Mouse (Mus musculus) stomach, embryonic 15.5 days (tissue): ENCODE results near the gene Myoz1. TPM values are rescaled to one million over a fixed set of nuclear protein-coding genes. Genes with fewer than 3 reads are reported as not detected.

ENCODE experiments used
- ATAC-seq: fragments of 200-750 bp; cut with Nextera tagmentation; 2 replicates; pipeline ENCODE4 v1.8.0; 2017; ENCODE audit warnings: low read depth, moderate number of reproducible peaks, moderate TSS enrichment; ENCODE audit not compliant: insufficient read depth, low FRiP score
- H3K27ac ChIP-seq: fragments of 300-500 bp; sonication (generic); 2 replicates; pipeline ENCODE4 v1.5.1; 2015; ENCODE audit warnings: mild to moderate bottlenecking, inconsistent platforms
- H3K27me3 ChIP-seq: fragments of 300-500 bp; sonication (generic); replicated peaks from 2 replicates; pipeline ENCODE4 v1.6.1; 2015; ENCODE audit warnings: inconsistent platforms
- H3K36me3 ChIP-seq: fragments of 300-500 bp; sonication (generic); 2 replicates; pipeline ENCODE4 v1.6.1; 2015; ENCODE audit warnings: inconsistent platforms
- H3K4me1 ChIP-seq: fragments of 300-500 bp; sonication (generic); 2 replicates; pipeline ENCODE4 v1.6.1; 2015; ENCODE audit warnings: inconsistent platforms
- H3K4me2 ChIP-seq: fragments of 300-500 bp; sonication (generic); 2 replicates; pipeline ENCODE4 v1.6.1; 2015; ENCODE audit warnings: mild to moderate bottlenecking, inconsistent platforms
- H3K4me3 ChIP-seq: fragments of 300-500 bp; sonication (generic); replicated peaks from 2 replicates; pipeline ENCODE4 v1.5.1; 2015; ENCODE audit warnings: inconsistent platforms
- H3K9ac ChIP-seq: fragments of 300-500 bp; sonication (generic); 2 replicates; pipeline ENCODE4 v1.6.1; 2015; ENCODE audit warnings: inconsistent platforms
- H3K9me3 ChIP-seq: fragments of 300-500 bp; sonication (generic); 2 replicates; pipeline ENCODE4 v1.6.1; 2016; ENCODE audit warnings: inconsistent platforms
- WGBS: fragments of 180-500 bp; shearing (Covaris S2); methylation state at CpG from one replicate; pipeline ENCODE4 v1.1.7; 2015; 5-methylcytosine and 5-hydroxymethylcytosine counted together
- polyA plus RNA-seq: library from polyadenylated mRNA; unstranded; fragments of >200 nt; fragmentation: Nextera tagmentation; extraction: Ambion mirVana; gene quantifications from 2 replicates; pipeline ENCODE4 v1.2.1, GENCODE M21; 2015

The Myoz1 gene
- polyA plus RNA-seq, 1 experiment from 2014 or later = 0.23 TPM

DNA sequence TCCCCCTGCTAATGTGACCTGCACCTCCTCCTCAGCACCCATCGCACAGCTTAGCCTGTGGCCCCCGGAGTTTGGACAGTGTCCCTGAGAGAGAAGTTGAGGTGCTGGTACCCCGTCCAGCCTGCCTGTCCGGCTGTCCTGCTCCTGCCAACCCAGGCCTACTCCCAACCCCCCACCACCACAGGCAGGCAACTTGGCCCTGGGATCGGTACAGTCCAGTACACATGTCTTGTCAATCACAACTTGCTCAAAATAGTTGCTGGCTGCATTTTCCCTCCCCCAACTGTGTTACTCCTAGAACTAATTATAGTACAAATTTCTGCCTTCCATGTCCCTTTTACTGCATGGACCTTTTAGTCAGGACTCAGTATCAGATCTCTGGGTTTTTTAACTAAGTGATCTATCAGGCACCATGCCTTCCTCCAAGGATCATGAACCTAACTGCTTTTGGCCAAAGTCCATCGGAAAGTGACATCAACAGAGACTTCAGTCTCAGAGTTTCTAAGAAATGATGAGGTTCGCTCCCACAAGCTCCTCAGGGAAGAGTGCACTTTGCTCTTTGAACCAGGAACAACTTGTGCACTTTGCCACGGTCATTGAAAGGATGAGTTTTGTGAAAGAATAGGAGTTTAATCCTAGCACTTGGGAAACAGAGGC lies 11.9 kb upstream of the Myoz1 start, which contains the start of gene Synpo2l:
Synpo2l (minus strand) TSS at position 201 of the 657 bp plus-strand sequence.
- Histone ChIP-seq H3K27ac (peak within 1 kb of the TSS; percentile 35; the same call in 1 of the 2 replicates), H3K9me3 (no peaks in the 10 kb centered on the region), H3K36me3 (no peaks in the 10 kb centered on the region), H3K4me1 (no peaks in the 10 kb centered on the region), H3K9ac (no peak within 1 kb of the TSS), H3K27me3 (no peaks in the 10 kb centered on the region), H3K4me2 (no peak within 1 kb of the TSS), H3K4me3 (no peak within 1 kb of the TSS)
- no peak for ATAC-seq
- 75% methylated on average over 8 of the region's 8 CpGs for WGBS

DNA sequence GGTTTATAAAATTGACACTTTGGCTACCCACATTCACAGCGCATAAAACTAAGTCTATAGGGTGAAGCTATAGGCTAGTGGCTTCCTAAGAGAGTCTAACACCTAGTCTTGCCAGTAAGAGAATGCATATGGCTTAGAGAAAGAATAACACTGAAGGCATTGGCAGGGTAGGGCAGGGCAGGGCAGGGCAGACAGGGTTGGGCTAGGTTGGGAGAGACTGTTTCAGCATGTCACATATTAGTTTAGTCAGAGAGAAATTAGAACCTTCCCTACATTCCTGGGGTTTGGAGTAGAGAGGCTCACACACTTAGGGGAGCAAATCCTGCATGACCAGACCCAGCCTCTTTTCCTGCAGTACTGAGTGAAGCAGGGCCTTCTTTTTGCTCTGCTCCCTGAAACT lies 11.1 kb upstream of the Myoz1 start:
- Histone ChIP-seq H3K27me3 (no peaks in the 10 kb centered on the region), H3K27ac (no peak overlapping the region; the same call in 1 of the 2 replicates), H3K9me3 (no peaks in the 10 kb centered on the region), H3K4me3 (no peak overlapping the region), H3K4me1 (no peaks in the 10 kb centered on the region), H3K4me2 (no peak overlapping the region), H3K36me3 (no peaks in the 10 kb centered on the region), H3K9ac (no peak overlapping the region)
- no peak for ATAC-seq
- WGBS = 72% methylated on average over 1 of the region's 1 CpGs

DNA sequence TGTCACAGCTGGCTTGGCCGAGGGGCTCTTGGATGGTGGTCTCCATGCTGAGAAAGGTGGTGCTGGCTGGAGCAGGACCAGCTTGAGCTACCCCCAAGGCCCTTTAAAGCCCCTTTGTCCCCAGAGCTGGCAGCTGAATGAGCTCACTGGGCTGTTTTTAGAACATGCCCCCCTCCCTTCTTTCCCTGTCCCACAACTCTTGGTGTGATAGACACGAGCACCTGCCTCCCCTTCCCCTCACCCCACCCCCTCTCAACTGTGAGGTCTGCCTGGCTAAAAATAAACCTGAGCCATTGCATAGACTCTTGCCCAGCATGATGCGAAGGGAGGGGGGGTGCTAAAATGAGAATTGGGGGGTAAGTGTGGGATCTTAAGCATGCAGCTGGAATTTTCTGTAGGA lies 8.1 kb upstream of the Myoz1 start:
- H3K9ac ChIP-seq = no peak overlapping the region
- H3K4me2 ChIP-seq = no peak overlapping the region
- peaks cover 14% of the 10 kb centered on the region for H3K4me1 ChIP-seq
- no peaks in the 10 kb centered on the region for H3K36me3 ChIP-seq
- no peaks in the 10 kb centered on the region for H3K9me3 ChIP-seq
- H3K4me3 ChIP-seq = no peak overlapping the region
- ATAC-seq = no peak
- H3K27ac ChIP-seq = no peak overlapping the region
- WGBS = 57% methylated on average over 3 of the region's 3 CpGs
- no peaks in the 10 kb centered on the region for H3K27me3 ChIP-seq

DNA sequence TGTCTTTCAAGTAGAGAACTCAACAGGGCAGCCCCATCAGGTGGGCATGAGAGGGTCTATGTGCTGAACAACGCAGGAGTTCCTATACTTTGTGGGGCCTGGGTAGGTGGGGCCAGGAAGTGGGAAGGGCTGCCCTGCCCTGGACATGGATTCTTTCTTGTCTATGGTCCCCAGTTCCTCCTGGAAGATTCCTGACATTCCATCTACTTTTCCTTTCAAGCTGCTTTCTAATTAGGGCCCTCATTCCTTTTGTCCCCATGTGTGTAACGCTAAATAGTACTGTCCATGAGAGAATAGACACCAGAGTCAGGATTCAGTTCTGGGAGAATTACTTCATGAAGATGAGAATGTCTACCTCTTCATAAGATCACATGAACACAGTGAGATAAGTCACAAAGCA lies 7.3 kb upstream of the Myoz1 start:
- Histone ChIP-seq H3K9me3 (no peaks in the 10 kb centered on the region), H3K27ac (no peak overlapping the region), H3K4me3 (no peak overlapping the region), H3K4me1 (peaks cover 14% of the 10 kb centered on the region), H3K4me2 (no peak overlapping the region), H3K27me3 (no peaks in the 10 kb centered on the region), H3K36me3 (no peaks in the 10 kb centered on the region), H3K9ac (no peak overlapping the region)
- 62% methylated on average over 2 of the region's 2 CpGs for WGBS
- ATAC-seq = no peak

DNA sequence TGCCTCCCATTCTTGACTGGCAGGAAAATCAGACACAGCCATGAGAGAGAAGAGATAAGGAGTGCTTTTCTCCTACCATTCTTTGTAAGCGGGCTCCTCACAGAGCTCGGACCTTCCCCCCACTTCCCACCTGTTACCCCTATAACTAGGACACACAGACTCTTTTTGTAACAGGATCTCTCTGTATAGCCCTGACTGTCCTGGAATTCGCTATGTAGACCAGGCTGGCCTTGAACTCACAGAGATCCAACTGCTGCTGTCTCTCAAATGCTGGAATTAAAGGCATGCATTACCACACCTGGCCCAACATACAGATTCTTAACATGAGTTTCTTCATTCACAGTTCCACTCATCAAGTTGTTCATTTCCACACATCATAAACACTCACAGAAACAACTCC lies 6.4 kb upstream of the Myoz1 start:
- Histone ChIP-seq H3K27me3 (no peaks in the 10 kb centered on the region), H3K36me3 (no peaks in the 10 kb centered on the region), H3K9me3 (no peaks in the 10 kb centered on the region), H3K4me1 (peaks cover 14% of the 10 kb centered on the region), H3K27ac (no peak overlapping the region), H3K4me3 (no peak overlapping the region), H3K4me2 (no peak overlapping the region), H3K9ac (no peak overlapping the region)
- ATAC-seq = no peak
- WGBS = 79% methylated on average over 3 of the region's 3 CpGs

DNA sequence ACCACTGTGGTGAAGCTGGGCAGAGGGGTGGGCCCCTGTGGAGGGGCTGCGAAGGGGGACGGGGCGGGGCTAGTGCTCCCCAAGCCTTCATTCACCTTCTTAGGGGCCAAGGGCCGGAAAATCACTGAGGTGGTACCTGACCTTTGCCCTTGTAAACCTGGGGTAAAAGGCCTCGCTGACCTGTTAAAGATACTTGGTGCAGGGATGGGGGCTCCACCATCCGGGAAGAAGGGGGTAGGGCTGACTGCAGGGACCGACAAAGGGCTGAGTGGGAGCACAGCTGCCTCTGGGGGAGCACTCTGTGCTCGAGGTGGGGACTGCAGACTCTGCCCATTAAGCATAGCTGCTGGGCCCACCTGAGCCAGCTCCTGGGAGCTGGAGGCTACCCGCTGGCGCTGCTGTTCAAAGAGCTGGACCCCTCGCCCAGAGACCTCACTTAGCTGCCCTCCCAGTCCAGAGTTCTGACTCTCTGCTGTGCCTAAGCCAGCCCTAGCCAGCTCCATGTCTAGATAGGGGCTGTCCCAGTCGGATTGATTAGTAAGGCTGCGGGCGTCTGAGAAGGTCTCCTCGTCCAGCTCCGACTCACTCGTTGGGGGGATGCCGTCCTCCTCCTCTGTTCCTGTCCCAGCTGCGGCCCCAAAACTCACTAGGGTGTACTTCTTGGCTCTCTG lies 5.5 kb upstream of the Myoz1 start:
- Histone ChIP-seq H3K27me3 (no peaks in the 10 kb centered on the region), H3K4me3 (peak overlapping the region; percentile 70), H3K9me3 (no peaks in the 10 kb centered on the region), H3K4me1 (peaks cover 14% of the 10 kb centered on the region), H3K36me3 (no peaks in the 10 kb centered on the region), H3K9ac (peak overlapping the region; percentile 61), H3K27ac (peak overlapping the region; percentile 93), H3K4me2 (peak overlapping the region; percentile 95)
- WGBS = 13% methylated on average over 19 of the region's 19 CpGs
- ATAC-seq = no peak

DNA sequence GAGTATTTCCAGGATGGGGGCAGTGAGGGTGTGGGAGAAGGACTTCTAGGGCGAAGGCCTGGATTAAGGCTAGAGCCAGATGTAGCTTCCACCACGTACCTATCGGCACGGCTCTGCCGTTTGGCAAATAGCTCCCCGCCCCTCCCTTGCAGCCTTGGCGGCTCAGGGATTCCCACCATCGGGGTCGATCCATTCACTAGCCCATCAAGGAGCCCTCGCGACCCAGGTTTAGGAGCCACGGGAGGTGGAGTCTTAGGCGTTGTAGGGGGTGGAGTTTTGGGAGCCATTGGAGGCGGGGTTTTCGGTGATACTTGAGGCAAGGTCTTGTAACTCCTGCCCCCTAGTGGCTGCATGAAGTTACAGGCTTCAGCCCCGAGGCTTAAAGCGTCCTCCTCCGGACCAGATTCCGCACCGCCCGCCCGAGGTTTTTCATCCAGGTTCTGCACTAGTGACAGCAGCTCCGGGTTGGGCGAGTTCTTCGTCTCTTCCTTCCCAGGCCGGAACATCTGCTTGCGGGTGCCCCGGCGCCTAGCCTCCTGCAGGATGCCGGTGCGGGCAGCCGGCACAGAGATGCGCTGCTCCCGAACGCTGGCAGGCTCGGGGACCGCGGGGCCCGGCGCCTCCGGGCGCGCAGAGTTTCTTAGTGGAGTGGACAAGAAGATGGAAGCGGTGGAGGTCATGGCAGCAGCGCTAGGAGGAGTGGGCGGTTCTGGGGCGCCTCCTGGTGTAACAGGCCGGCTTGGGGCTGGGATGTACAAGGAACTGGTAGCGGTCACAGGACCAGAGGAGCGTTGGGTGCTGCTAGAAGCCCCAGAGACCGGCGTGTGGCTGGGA lies 4.7 kb upstream of the Myoz1 start:
- peak overlapping the region; percentile 93 for H3K27ac ChIP-seq
- H3K9ac ChIP-seq = peak overlapping the region; percentile 61
- H3K4me1 ChIP-seq = peaks cover 14% of the 10 kb centered on the region
- H3K27me3 ChIP-seq = no peaks in the 10 kb centered on the region
- WGBS = 2% methylated on average over 52 of the region's 52 CpGs
- ATAC-seq = peak; percentile 85
- H3K4me3 ChIP-seq = peak overlapping the region; percentile 70
- no peaks in the 10 kb centered on the region for H3K9me3 ChIP-seq
- H3K4me2 ChIP-seq = peak overlapping the region; percentile 95
- no peaks in the 10 kb centered on the region for H3K36me3 ChIP-seq

DNA sequence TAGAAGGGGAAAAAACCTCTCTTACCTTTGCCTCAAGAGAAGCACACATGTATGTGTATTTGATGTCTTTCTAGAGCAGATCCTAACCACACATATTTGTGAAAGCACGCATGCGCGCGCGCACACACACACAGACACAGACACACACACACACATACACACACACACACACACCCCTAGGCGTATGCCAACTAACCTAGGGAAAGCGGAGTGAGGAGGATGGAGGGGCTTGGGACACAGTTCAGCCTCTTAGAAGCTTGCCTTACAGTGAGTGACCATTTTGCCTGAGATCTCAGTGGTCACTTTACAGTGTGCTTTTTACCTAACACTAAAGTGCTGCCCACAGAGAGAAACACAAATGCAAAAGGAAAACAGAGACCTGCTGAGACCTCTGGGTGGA lies 3.3 kb upstream of the Myoz1 start:
- WGBS = 96% methylated on average over 7 of the region's 7 CpGs
- no peaks in the 10 kb centered on the region for H3K9me3 ChIP-seq
- no peak overlapping the region for H3K27ac ChIP-seq
- no peak overlapping the region for H3K4me2 ChIP-seq
- no peak overlapping the region for H3K9ac ChIP-seq
- no peak overlapping the region for H3K4me3 ChIP-seq
- no peak for ATAC-seq
- no peaks in the 10 kb centered on the region for H3K36me3 ChIP-seq
- no peaks in the 10 kb centered on the region for H3K27me3 ChIP-seq
- H3K4me1 ChIP-seq = peaks cover 14% of the 10 kb centered on the region

DNA sequence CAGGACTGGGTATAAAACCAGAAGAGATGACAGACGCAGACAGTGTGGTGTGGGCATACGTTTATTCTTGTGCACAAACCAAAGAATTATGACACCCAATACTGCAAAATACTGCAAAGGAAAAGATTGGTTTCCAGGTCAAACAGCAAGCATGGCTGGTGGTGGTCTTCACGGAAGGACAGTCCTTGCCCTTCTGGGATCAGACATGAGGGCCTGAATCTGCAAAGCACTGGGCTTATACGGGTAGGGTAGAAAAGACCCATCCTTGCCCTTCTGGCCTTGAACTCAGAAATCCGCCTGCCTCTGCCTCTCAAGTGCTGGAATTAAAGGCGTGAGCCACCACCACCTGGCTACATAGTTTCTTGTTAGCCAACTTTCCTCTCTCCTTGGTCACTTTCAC lies 2.6 kb upstream of the Myoz1 start:
- H3K9ac ChIP-seq = no peak overlapping the region
- no peaks in the 10 kb centered on the region for H3K36me3 ChIP-seq
- no peak overlapping the region for H3K4me2 ChIP-seq
- ATAC-seq = no peak
- WGBS = 78% methylated on average over 6 of the region's 6 CpGs
- H3K9me3 ChIP-seq = no peaks in the 10 kb centered on the region
- no peaks in the 10 kb centered on the region for H3K27me3 ChIP-seq
- H3K4me1 ChIP-seq = peaks cover 14% of the 10 kb centered on the region
- no peak overlapping the region for H3K27ac ChIP-seq
- H3K4me3 ChIP-seq = no peak overlapping the region

DNA sequence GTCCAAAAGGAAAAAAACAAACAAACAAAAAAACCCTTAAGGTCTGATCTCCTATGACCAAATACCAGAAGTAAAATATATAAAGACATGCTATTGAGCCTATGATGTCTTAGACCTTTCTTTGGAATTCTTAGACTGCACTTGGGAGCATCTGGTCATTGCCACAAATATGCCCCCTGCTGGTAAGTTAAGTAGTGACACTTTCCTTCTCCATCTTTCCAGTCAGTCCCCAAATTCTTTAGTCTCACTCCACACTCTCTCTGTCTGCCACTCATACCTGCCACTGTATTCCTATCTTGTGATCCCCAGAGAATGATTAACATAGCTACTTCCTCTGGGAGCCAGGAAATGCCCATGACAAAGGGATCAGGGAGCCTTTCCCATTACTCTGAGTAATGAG lies 2.0 kb upstream of the Myoz1 start:
- no peaks in the 10 kb centered on the region for H3K27me3 ChIP-seq
- no peak overlapping the region for H3K9ac ChIP-seq
- H3K4me2 ChIP-seq = no peak overlapping the region
- no peak overlapping the region for H3K27ac ChIP-seq
- H3K4me1 ChIP-seq = peaks cover 14% of the 10 kb centered on the region
- no peaks in the 10 kb centered on the region for H3K36me3 ChIP-seq
- H3K4me3 ChIP-seq = no peak overlapping the region
- no peaks in the 10 kb centered on the region for H3K9me3 ChIP-seq
- ATAC-seq = no peak

DNA sequence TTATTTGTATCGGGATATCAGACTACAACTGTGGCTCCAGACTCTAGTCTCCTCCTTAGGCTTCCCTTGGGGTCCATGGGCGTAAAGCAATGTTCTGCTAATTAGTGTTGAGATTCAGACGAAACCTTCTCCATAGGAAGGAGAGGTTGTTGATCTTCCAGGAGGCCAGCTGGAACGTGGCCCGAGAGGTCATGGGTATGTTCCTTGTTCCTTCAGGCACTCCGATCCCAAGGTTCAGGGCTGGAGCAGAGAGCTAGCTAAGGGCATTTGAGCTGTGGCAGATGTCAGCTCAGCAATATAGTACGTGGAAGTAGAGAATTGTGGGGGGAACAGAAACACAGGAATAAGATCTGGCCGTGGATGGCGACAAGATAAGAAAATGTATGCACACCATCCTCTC lies 609 bp downstream of the Myoz1 start:
- WGBS = 70% methylated on average over 9 of the region's 9 CpGs
- no peak overlapping the region for H3K4me3 ChIP-seq
- no peaks in the 10 kb centered on the region for H3K9me3 ChIP-seq
- no peak overlapping the region for H3K27ac ChIP-seq
- no peaks in the 10 kb centered on the region for H3K27me3 ChIP-seq
- H3K36me3 ChIP-seq = no peaks in the 10 kb centered on the region
- peaks cover 3% of the 10 kb centered on the region; the same call in 1 of the 2 replicates for H3K4me1 ChIP-seq
- no peak overlapping the region for H3K4me2 ChIP-seq
- no peak for ATAC-seq
- H3K9ac ChIP-seq = no peak overlapping the region
